Mouse (Mus musculus): ENCODE data around the gene Fxyd6.

GRCm38 (mm10) chr9:45346276-45346675 is 23.7 kb upstream of the Fxyd6 start:
- TF ChIP-seq TAL1 (IDR thresholded peaks at IDR 0.05; ENCODE audit: low read length) (no peak), GATA1 (IDR thresholded peaks at IDR 0.05; ENCODE audit: low read length) (no peak)
